In the genomic region with DNA sequence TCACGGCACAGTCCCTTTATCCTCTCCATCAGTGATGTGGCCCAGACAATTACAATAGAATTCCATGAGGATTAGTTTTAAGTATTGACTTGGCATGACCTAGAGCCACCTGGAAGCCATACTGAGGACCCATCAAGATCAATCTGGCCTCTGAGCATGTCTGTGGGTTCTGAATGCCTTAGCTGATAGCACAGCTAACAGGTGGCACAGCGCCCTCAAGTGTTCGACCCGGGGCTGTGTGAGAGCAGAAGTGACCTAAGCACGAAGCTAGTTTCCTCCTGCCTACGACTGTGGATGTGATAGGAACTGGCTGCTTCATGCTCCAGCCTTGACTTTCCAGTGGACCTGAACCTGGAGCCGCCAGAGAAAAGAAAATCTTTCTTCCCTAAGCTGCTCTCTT, we compare ENCODE assay signal across 11 mouse cellular contexts.
DNase-seq lines count a peak whose midpoint lies in the region; ATAC-seq and TF ChIP-seq lines count a peak whose summit lies in the region.
"Had no signal": no experiment of that assay in that cellular context is flagged by ENCODE, and none has a peak within 500 bp of the region (broad histone marks: within the 10 kb centered on the region; RNA-seq: fewer than 3 reads in every experiment).

No protein-coding gene starts in this region.

- no peaks in the 10 kb centered on the region for H3K27me3 ChIP-seq in liver, embryonic 13.5 days
- H3K27me3 ChIP-seq: forebrain, embryonic 12.5 days; midbrain, embryonic 13.5 days had no signal

- TF ChIP-seq CTCF in gastrocnemius, adult 2 months (IDR thresholded peaks at IDR 0.05): peak; percentile 40

- no peak overlapping the region for H3K9ac ChIP-seq in liver, embryonic 13.5 days
- H3K9ac ChIP-seq: forebrain, embryonic 12.5 days; midbrain, embryonic 13.5 days had no signal

- H3K4me1 ChIP-seq in liver, embryonic 13.5 days (replicated peaks): peaks cover 8% of the 10 kb centered on the region; the same call in 1 of the 2 replicates
- H3K4me1 ChIP-seq: forebrain, embryonic 12.5 days; midbrain, embryonic 13.5 days had no signal

- intact Hi-C loops in gastrocnemius, adult 2 months (cut with DNase I): no loop called here

- H3K9me3 ChIP-seq in liver, embryonic 13.5 days (replicated peaks): no peaks in the 10 kb centered on the region
- H3K9me3 ChIP-seq: forebrain, embryonic 12.5 days; midbrain, embryonic 13.5 days had no signal

- H3K4me2 ChIP-seq in liver, embryonic 13.5 days: no peak overlapping the region
- H3K4me2 ChIP-seq: forebrain, embryonic 12.5 days; midbrain, embryonic 13.5 days had no signal

- no peak overlapping the region for H3K4me3 ChIP-seq in gastrocnemius, adult 2 months
- no peak overlapping the region for H3K4me3 ChIP-seq in liver, embryonic 13.5 days (replicated peaks)
- H3K4me3 ChIP-seq: forebrain, embryonic 12.5 days; midbrain, embryonic 13.5 days had no signal

- 74% methylated on average over 7 of the region's 7 CpGs for WGBS in liver, embryonic 13.5 days (ENCODE audit: insufficient replicate concordance)

- ATAC-seq in liver, embryonic 13.5 days (ENCODE audit: low read depth): no peak
- ATAC-seq in activated CD4-positive, CD25-positive, alpha-beta regulatory T cell, adult 4 months: no peak
- ATAC-seq: midbrain, embryonic 13.5 days had no signal

- no peak overlapping the region for H3K27ac ChIP-seq in gastrocnemius, adult 2 months
- H3K27ac ChIP-seq in liver, embryonic 13.5 days: no peak overlapping the region
- H3K27ac ChIP-seq: forebrain, embryonic 12.5 days; midbrain, embryonic 13.5 days had no signal

- no peak for DNase-seq in gastrocnemius, adult 2 months
- DNase-seq in gastrocnemius, adult 18-20 months (ENCODE audit: low spot score): no peak
- peak; percentile 10 for DNase-seq in retina, embryonic 14.5 days (ENCODE audit: low spot score)
- no peak for DNase-seq in retina, postnatal 1 day
- DNase-seq in liver, embryonic 13.5 days: peak; percentile 11
- DNase-seq in neural tube, embryonic 10.5 days (ENCODE audit: extremely low spot score, low spot score): no peak
- no peak for DNase-seq in natural killer cell, adult 2 months (ENCODE audit: low spot score in 2 of 2)

- peaks cover 82% of the 10 kb centered on the region for H3K36me3 ChIP-seq in liver, embryonic 13.5 days
- H3K36me3 ChIP-seq: G1E had no signal

Comparison
In these comparisons a context has a peak if more than half of its experiments do, and no peak if none do; other contexts are left out.
1. DNase-seq: peak in retina, embryonic 14.5 days (single experiment) and liver, embryonic 13.5 days (single experiment); none in gastrocnemius, adult 2 months (single experiment), gastrocnemius, adult 18-20 months (single experiment), retina, postnatal 1 day (single experiment), neural tube, embryonic 10.5 days (single experiment) and natural killer cell, adult 2 months (0 of 2).